Mouse (Mus musculus): ENCODE measurements at regions not wholly inside any gene's neighbourhood (a gene's known extent, or its start where the extent isn't known, plus 50 kb on each side); places are given as distances from the start of the nearest gene placed in this dataset.

DNA sequence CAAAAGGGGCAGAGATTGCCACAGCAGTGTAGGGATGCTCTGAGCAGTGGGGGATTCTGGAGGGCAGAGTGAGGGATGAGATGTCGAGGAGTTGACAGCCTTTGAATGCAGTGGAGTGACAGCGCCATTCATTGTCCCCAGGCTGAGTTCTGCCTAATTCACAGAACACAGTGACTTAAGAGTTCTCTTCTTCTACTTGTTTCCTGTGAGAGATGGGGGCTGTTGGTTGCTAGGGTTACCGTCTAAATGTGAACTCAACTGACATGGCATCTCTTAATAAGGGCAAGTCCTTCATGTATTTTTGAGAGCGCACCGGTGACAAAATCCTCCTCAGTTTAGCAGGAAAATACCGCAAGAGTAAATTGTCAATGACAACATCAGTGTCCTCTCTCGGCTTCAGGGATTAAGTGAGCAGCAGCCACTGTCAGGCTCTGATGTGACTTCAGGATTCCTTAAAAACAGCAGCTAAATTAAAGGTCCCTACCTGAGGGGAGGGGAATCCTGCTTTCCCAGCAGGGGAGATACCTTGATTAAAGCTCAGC is 351.4 kb downstream of the Phf14 start:
- TF ChIP-seq CTCF (IDR thresholded peaks at IDR 0.05; ENCODE audit: borderline replicate concordance, extremely low read depth, insufficient read depth, insufficient read length) (no peak), POLR2A (IDR thresholded peaks at IDR 0.05; ENCODE audit: borderline replicate concordance, extremely low read depth, insufficient read depth, insufficient read length, poor library complexity, severe bottlenecking) (no peak)

Measured in brain, embryonic 14.5 days (tissue).